Mouse (Mus musculus) MEL (cell line): Measurements from ENCODE around the gene Gm10447. TPM values are rescaled to one million over a fixed set of nuclear protein-coding genes. Genes with fewer than 3 reads are reported as not detected.

ENCODE experiments used
- DNase-seq: peaks from one replicate; pipeline ENCODE4 v3.0.0; 2011; ENCODE audit warnings: low read depth, low spot score
- H3K27ac ChIP-seq: 2 replicates; pipeline ENCODE4 v1.5.1; 2012; ENCODE audit warnings: low read depth, mild to moderate bottlenecking, control low read depth, low read length, moderate library complexity; ENCODE audit not compliant: control insufficient read depth
- H3K27me3 ChIP-seq, 2 experiments: fragments of 150-350 bp in 1 of 2; sonication (generic) in 1 of 2; 2 replicates each; pipeline ENCODE4 v1.6.1; 2012; ENCODE audit warnings: low read length in 2 of 2, mild to moderate bottlenecking in 2 of 2, improper control_type of control experiment in 1 of 2, moderate library complexity in 1 of 2; ENCODE audit not compliant: insufficient read depth in 2 of 2, control insufficient read depth in 1 of 2
- H3K36me3 ChIP-seq, 2 experiments: 2 replicates each; pipeline ENCODE4 v1.6.1; 2012 to 2014; ENCODE audit warnings: low read length in 2 of 2, improper control_type of control experiment in 1 of 2, inconsistent platforms in 1 of 2, mild to moderate bottlenecking in 1 of 2; ENCODE audit not compliant: insufficient read depth in 2 of 2, control insufficient read depth in 1 of 2
- H3K4me1 ChIP-seq, 2 experiments: fragments of 150-350 bp in 1 of 2; sonication (generic) in 1 of 2; 2 replicates each; pipeline ENCODE4 v1.6.1; 2012; ENCODE audit warnings: low read length in 2 of 2, improper control_type of control experiment in 1 of 2, mild to moderate bottlenecking in 1 of 2; ENCODE audit not compliant: insufficient read depth in 2 of 2, control insufficient read depth in 1 of 2
- H3K4me3 ChIP-seq, 2 experiments: fragments of 150-350 bp in 1 of 2; sonication (generic) in 1 of 2; 2 replicates each; pipeline ENCODE4 v1.5.1; 2012; ENCODE audit warnings: low read depth in 2 of 2, low read length in 2 of 2, mild to moderate bottlenecking in 2 of 2, moderate library complexity in 2 of 2, control low read depth in 1 of 2, improper control_type of control experiment in 1 of 2; ENCODE audit not compliant: control insufficient read depth in 1 of 2, insufficient read depth in 1 of 2
- H3K79me2 ChIP-seq: 2 replicates; pipeline ENCODE4 v1.6.1; 2012; ENCODE audit warnings: mild to moderate bottlenecking, low read length, moderate library complexity; ENCODE audit not compliant: control insufficient read depth, poor library complexity, insufficient read depth
- H3K9ac ChIP-seq: 2 replicates; pipeline ENCODE4 v1.6.1; 2012; ENCODE audit warnings: low read depth, mild to moderate bottlenecking, control low read depth, low read length, moderate library complexity; ENCODE audit not compliant: control insufficient read depth, poor library complexity, severe bottlenecking
- H3K9me3 ChIP-seq: fragments of 150-350 bp; sonication (generic); replicated peaks from 2 replicates; pipeline ENCODE4 v1.6.1; 2012; ENCODE audit warnings: mild to moderate bottlenecking, low read length, improper control_type of control experiment, moderate library complexity; ENCODE audit not compliant: insufficient read depth
- BHLHE40 ChIP-seq: IDR thresholded peaks from 2 replicates; pipeline ENCODE4 v1.6.1; 2012; ENCODE audit warnings: low read depth, mild to moderate bottlenecking, inconsistent platforms, low read length, improper control_type of control experiment, borderline replicate concordance
- CHD1 ChIP-seq: IDR thresholded peaks from 2 replicates; pipeline ENCODE4 v1.6.1; 2012; ENCODE audit warnings: low read depth, mild to moderate bottlenecking, inconsistent platforms, low read length, improper control_type of control experiment
- CTCF ChIP-seq, 3 experiments: IDR thresholded peaks in 2 of 3; conservative IDR thresholded peaks in 1 of 3; 2 replicates each; pipeline ENCODE4 v1.5.1; 2011 to 2012; ENCODE audit warnings: low read length in 3 of 3, low read depth in 2 of 3, mild to moderate bottlenecking in 2 of 3, improper control_type of control experiment in 1 of 3, inconsistent platforms in 1 of 3, mixed read lengths in 1 of 3, moderate library complexity in 1 of 3; ENCODE audit not compliant: control insufficient read depth in 1 of 3, insufficient read depth in 1 of 3, poor library complexity in 1 of 3, severe bottlenecking in 1 of 3
- ELF1 ChIP-seq: IDR thresholded peaks from 2 replicates; pipeline ENCODE4 v1.6.1; 2014; ENCODE audit warnings: low read depth, mild to moderate bottlenecking, inconsistent platforms, low read length, improper control_type of control experiment, moderate library complexity
- EP300 ChIP-seq, 2 experiments: IDR thresholded peaks; 2 replicates each; pipeline ENCODE4 v1.6.1; 2011; ENCODE audit warnings: improper control_type of control experiment in 2 of 2, low read length in 2 of 2, low read depth in 1 of 2, mild to moderate bottlenecking in 1 of 2
- ETS1 ChIP-seq: IDR thresholded peaks from 2 replicates; pipeline ENCODE4 v1.6.1; 2012; ENCODE audit warnings: low read depth, mild to moderate bottlenecking, inconsistent platforms, low read length, improper control_type of control experiment, moderate library complexity
- GATA1 ChIP-seq: IDR thresholded peaks from 2 replicates; pipeline ENCODE4 v1.6.1; 2011; ENCODE audit warnings: low read depth, low read length, improper control_type of control experiment
- HCFC1 ChIP-seq: IDR thresholded peaks from 2 replicates; pipeline ENCODE4 v1.6.1; 2012; ENCODE audit warnings: low read depth, mild to moderate bottlenecking, inconsistent platforms, low read length, improper control_type of control experiment, moderate library complexity
- KAT2A ChIP-seq: conservative IDR thresholded peaks from 2 replicates; pipeline ENCODE4 v1.6.1; 2012; ENCODE audit warnings: low read depth, low read length, improper control_type of control experiment, inconsistent platforms
- MAFK ChIP-seq: IDR thresholded peaks from 2 replicates; pipeline ENCODE4 v1.6.1; 2011; ENCODE audit warnings: low read depth, mild to moderate bottlenecking, low read length, improper control_type of control experiment, borderline replicate concordance
- MAZ ChIP-seq: IDR thresholded peaks from 2 replicates; pipeline ENCODE4 v1.6.1; 2012; ENCODE audit warnings: low read depth, mild to moderate bottlenecking, inconsistent platforms, low read length, improper control_type of control experiment
- MEF2A ChIP-seq: IDR thresholded peaks from 2 replicates; pipeline ENCODE4 v1.6.1; 2014; ENCODE audit warnings: low read depth, mild to moderate bottlenecking, inconsistent platforms, low read length, improper control_type of control experiment; ENCODE audit not compliant: poor library complexity, insufficient replicate concordance, severe bottlenecking; ENCODE audit errors: extremely low read depth
- MYB ChIP-seq: IDR thresholded peaks from 2 replicates; pipeline ENCODE4 v1.6.1; 2011; ENCODE audit warnings: mild to moderate bottlenecking, low read depth, low read length, improper control_type of control experiment
- POLR2A ChIP-seq, 2 experiments: IDR thresholded peaks; 2 replicates each; pipeline ENCODE4 v1.6.1; 2011 to 2012; ENCODE audit warnings: low read length in 2 of 2, mild to moderate bottlenecking in 2 of 2, control low read depth in 1 of 2, improper control_type of control experiment in 1 of 2, low read depth in 1 of 2, moderate library complexity in 1 of 2; ENCODE audit not compliant: control insufficient read depth in 1 of 2, insufficient read depth in 1 of 2, poor library complexity in 1 of 2
- POLR2AphosphoS2 ChIP-seq: IDR thresholded peaks from 2 replicates; pipeline ENCODE4 v1.6.1; 2011; ENCODE audit warnings: low read length, improper control_type of control experiment
- RCOR1 ChIP-seq: IDR thresholded peaks from 2 replicates; pipeline ENCODE4 v1.6.1; 2012; ENCODE audit warnings: low read depth, mild to moderate bottlenecking, inconsistent platforms, low read length, improper control_type of control experiment
- SIN3A ChIP-seq: IDR thresholded peaks from 2 replicates; pipeline ENCODE4 v1.6.1; 2012; ENCODE audit warnings: low read length, improper control_type of control experiment, inconsistent platforms
- SMC3 ChIP-seq: IDR thresholded peaks from 2 replicates; pipeline ENCODE4 v1.6.1; 2011; ENCODE audit warnings: low read depth, low read length, improper control_type of control experiment
- UBTF ChIP-seq: IDR thresholded peaks from 2 replicates; pipeline ENCODE4 v1.6.1; 2012; ENCODE audit warnings: low read depth, mild to moderate bottlenecking, inconsistent platforms, low read length, improper control_type of control experiment, moderate library complexity, borderline replicate concordance; ENCODE audit not compliant: insufficient read depth
- USF1 ChIP-seq: IDR thresholded peaks from 2 replicates; pipeline ENCODE4 v1.6.1; 2014; ENCODE audit warnings: low read depth, mild to moderate bottlenecking, inconsistent platforms, low read length, improper control_type of control experiment, moderate library complexity
- ZC3H11A ChIP-seq: IDR thresholded peaks from 2 replicates; pipeline ENCODE4 v1.6.1; 2012; ENCODE audit warnings: low read depth, mild to moderate bottlenecking, inconsistent platforms, low read length, improper control_type of control experiment
- ZKSCAN1 ChIP-seq: IDR thresholded peaks from 2 replicates; pipeline ENCODE4 v1.6.1; 2012; ENCODE audit warnings: low read depth, mild to moderate bottlenecking, inconsistent platforms, low read length, improper control_type of control experiment, moderate library complexity
- ZMIZ1 ChIP-seq: IDR thresholded peaks from 2 replicates; pipeline ENCODE4 v1.6.1; 2012; ENCODE audit warnings: low read depth, mild to moderate bottlenecking, inconsistent platforms, low read length, improper control_type of control experiment, moderate library complexity
- ZNF384 ChIP-seq: IDR thresholded peaks from 2 replicates; pipeline ENCODE4 v1.6.1; 2012; ENCODE audit warnings: low read depth, mild to moderate bottlenecking, inconsistent platforms, low read length, improper control_type of control experiment
- polyA plus RNA-seq, 2 experiments: library from polyadenylated mRNA; stranded (reverse) in 1 of 2; unstranded in 1 of 2; fragments of >175 nt in 1 of 2; fragments of >200 nt in 1 of 2; gene quantifications; 2 replicates each; pipeline versions ENCODE4 v1.2.1 to v1.2.4; 2012; ENCODE audit warnings: low replicate concordance in 2 of 2, low read depth in 1 of 2; ENCODE audit not compliant: insufficient read length in 2 of 2, insufficient read depth in 1 of 2, missing spikeins in 1 of 2
- total RNA-seq: library from RNA; depleted of rRNA; stranded (reverse); fragments of 300-350 nt; gene quantifications from 2 replicates; pipeline ENCODE4 v1.2.3, GENCODE M21; 2012

The Gm10447 gene
- total and polyA plus RNA-seq, 3 experiments = not detected

DNA sequence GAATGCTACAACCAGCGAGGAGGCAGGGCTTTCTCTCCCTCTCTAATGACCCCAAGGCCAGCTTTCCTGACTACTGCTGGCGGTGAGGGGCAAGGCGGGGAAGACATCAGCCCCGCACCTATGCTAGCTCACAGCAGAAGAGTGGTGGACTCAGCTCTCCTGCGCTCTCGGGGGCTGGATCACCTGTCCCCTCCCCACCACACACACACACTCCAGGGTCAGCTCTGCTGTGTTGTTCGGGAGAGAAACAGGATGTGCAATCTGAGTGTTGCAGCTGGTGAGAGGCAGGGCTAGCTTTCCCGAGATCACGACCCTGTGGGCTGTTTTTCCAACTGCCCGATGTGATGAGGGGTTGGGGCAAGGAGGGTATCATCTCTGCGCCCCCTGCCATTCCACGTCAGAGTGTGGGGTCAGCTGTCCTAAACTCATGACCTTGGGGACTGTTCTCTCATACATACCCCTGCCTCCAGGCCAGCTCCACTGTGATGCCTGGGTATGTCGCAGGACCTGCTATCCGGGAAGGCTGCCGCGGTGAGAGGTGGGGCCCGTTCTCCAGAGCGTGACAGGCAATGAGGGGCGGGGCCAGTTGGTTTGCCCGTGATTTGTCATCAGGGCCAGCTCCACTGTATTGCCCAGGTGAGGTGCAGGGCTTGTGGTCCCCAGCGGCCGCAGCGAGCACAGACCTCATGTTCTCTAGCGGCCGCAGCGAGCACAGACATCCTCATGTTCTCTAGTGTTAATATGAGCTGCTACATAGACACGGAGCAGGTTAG is 30.1 kb upstream of the Gm10447 start:
- TF ChIP-seq ZC3H11A = no peak
- no peak for TF ChIP-seq MAZ
- no peak for TF ChIP-seq CTCF (IDR thresholded peaks at IDR 0.05 in 2 of 3, conservative IDR thresholded peaks at IDR 0.05 in 1 of 3; ENCODE audit: control insufficient read depth in 1 of 3, insufficient read depth in 1 of 3, low read depth in 2 of 3, low read length in 3 of 3, poor library complexity in 1 of 3, severe bottlenecking in 1 of 3)
- no peak for TF ChIP-seq GATA1
- TF ChIP-seq POLR2A (IDR thresholded peaks at IDR 0.05; ENCODE audit: control insufficient read depth in 1 of 2, insufficient read depth in 1 of 2, low read depth in 1 of 2, low read length in 2 of 2, poor library complexity in 1 of 2) = no peak
- no peak for TF ChIP-seq ETS1
- no peak for TF ChIP-seq MEF2A
- TF ChIP-seq POLR2AphosphoS2 = no peak
- TF ChIP-seq EP300 (IDR thresholded peaks at IDR 0.05; ENCODE audit: low read depth in 1 of 2, low read length in 2 of 2) = no peak
- no peak for TF ChIP-seq MYB
- no peak for DNase-seq
- Histone ChIP-seq H3K4me1 (peaks cover 15 to 19% of the 10 kb centered on the region in 2 experiments), H3K27me3 (no peaks in the 10 kb centered on the region), H3K36me3 (peaks cover 0 to 22% of the 10 kb centered on the region in 2 experiments; a peak in 2 of 4 replicates), H3K9me3 (no peaks in the 10 kb centered on the region), H3K79me2 (no peaks in the 10 kb centered on the region), H3K9ac (no peak overlapping the region), H3K4me3 (no peak overlapping the region), H3K27ac (no peak overlapping the region)

DNA sequence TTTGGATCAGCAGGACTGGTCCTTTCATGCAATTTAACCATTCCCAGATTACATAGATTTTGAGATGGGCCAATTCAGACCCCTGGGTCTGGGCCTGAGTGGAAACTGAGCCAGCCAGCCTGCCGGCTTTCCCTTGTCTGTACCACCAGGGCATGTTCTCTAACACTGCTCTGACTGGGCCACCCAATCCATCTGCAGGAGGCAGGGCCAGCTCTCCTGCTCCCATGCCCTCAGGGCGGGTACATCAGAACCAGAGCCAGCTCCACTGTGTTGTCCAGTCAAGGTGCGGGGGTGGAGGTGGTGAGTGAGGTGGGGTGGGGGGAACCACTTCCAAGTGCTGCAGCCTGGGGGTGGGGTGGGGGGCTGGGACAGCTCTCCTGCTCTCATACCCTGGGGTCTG is 29.4 kb upstream of the Gm10447 start:
- Histone ChIP-seq H3K27ac (no peak overlapping the region), H3K27me3 (no peaks in the 10 kb centered on the region), H3K9ac (no peak overlapping the region)
- TF ChIP-seq POLR2AphosphoS2 = no peak
- TF ChIP-seq, all 39 proteins: peak for 0
- no peak overlapping the region for H3K4me3 ChIP-seq
- H3K79me2 ChIP-seq = no peaks in the 10 kb centered on the region
- H3K4me1 ChIP-seq = peaks cover 17 to 24% of the 10 kb centered on the region in 2 experiments
- no peak for DNase-seq
- no peaks in the 10 kb centered on the region for H3K9me3 ChIP-seq
- H3K36me3 ChIP-seq = peaks cover 0 to 29% of the 10 kb centered on the region in 2 experiments; a peak in 2 of 4 replicates

DNA sequence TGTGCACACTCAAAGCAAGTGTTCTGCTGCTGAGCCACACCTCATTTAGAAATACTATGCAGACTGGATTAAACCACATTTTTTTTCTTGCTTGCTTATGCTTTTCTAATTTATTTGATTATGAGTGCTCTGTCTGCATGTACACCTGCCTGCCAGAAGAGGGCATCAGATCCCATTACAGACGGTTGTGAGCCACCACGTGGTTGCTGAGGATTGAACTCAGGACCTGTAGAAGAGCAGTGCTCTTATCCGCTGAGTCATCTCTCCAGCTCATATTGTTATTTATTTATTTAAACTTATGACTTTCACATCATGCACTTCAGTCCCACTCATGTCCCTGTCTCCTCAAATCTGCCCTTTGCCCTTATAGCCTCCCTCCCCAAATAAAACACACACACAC is 28.8 kb upstream of the Gm10447 start:
- Histone ChIP-seq H3K27me3 (no peaks in the 10 kb centered on the region), H3K9ac (no peak overlapping the region), H3K4me3 (no peak overlapping the region), H3K27ac (no peak overlapping the region), H3K36me3 (peaks cover 0 to 33% of the 10 kb centered on the region in 2 experiments; a peak in 2 of 4 replicates), H3K4me1 (peaks cover 19 to 27% of the 10 kb centered on the region in 2 experiments), H3K9me3 (no peaks in the 10 kb centered on the region), H3K79me2 (no peaks in the 10 kb centered on the region)
- peak; percentile 74 for DNase-seq
- 0 out of 2 replicates have a peak, but pooled peaks have one; percentile 9 for TF ChIP-seq ELF1
- TF ChIP-seq BHLHE40 = 0 out of 2 replicates have a peak, but pooled peaks have one; percentile 11
- TF ChIP-seq ETS1 = peak; percentile 19; the same call in 1 of the 2 replicates
- no peak for TF ChIP-seq POLR2AphosphoS2
- peak; percentile 89 for TF ChIP-seq USF1
- no peak for TF ChIP-seq UBTF
- TF ChIP-seq RCOR1 = no peak
- peak; percentile 77 for TF ChIP-seq SMC3
- TF ChIP-seq MAFK = peak; percentile 28; the same call in 1 of the 2 replicates
- TF ChIP-seq KAT2A = no peak
- TF ChIP-seq ZMIZ1 = no peak
- peak; percentile 55 for TF ChIP-seq ZNF384
- no peak for TF ChIP-seq ZKSCAN1
- peak; percentile 64; the same call in 1 of the 2 replicates for TF ChIP-seq SIN3A
- no peak for TF ChIP-seq CHD1
- 0 out of 2 replicates have a peak, but pooled peaks have one; percentile 19 for TF ChIP-seq HCFC1
